Mouse (Mus musculus): ENCODE data around the gene Zfp146.
A peak's percentile ranks its signal among the peaks of the same experiment; 100 is the strongest.

DNA sequence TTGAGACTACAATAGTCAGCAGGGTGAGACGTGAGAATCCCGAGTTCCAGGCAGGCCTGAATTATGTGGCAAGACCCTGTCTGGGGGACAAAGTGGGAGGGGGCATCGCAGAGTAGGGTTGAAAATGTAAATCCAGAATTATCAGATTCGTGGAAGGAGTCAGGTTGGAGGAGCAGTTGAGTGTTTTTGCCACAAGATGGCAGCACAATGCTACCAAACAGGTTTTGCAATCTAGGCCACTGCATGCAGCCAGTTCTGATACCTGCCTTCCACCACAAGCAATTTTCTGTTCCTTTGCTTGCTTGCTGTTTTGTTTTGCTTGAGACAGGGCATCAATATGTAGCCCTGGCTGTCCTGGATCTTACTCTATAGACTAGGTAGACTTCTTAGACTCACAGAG, 11.8 kb upstream of the Zfp146 start:
- TF ChIP-seq POLR2A (IDR thresholded peaks at IDR 0.05; ENCODE audit: low read depth, low read length) (no peak), CTCF (IDR thresholded peaks at IDR 0.05; ENCODE audit: extremely low read depth, insufficient read length, insufficient replicate concordance, low read depth, low read length) (peak; percentile 72; the same call in 1 of the 2 replicates)

Measured in small intestine, adult 2 months (tissue).